Mouse (Mus musculus) frontal cortex, postnatal 14 days (tissue): ENCODE results near the gene Gpr157.

Experiments
- DNase-seq, 2 experiments: peaks; one replicate each; pipeline ENCODE4 v3.0.0; 2022; ENCODE audit warnings: low spot score in 2 of 2

Gpr157 gene

GRCm38 (mm10) chr4:150109636-150110035 lies 22.5 kb downstream of the Gpr157 start:
- DNase-seq = no peak

- DNase-seq = no peak
These were observed 23.2 kb downstream of the Gpr157 start for GRCm38 (mm10) chr4:150110373-150110772.

- DNase-seq = peak; percentile 62 to 63
These were observed 25.7 kb downstream of the Gpr157 start for GRCm38 (mm10) chr4:150112867-150113266.

DNA sequence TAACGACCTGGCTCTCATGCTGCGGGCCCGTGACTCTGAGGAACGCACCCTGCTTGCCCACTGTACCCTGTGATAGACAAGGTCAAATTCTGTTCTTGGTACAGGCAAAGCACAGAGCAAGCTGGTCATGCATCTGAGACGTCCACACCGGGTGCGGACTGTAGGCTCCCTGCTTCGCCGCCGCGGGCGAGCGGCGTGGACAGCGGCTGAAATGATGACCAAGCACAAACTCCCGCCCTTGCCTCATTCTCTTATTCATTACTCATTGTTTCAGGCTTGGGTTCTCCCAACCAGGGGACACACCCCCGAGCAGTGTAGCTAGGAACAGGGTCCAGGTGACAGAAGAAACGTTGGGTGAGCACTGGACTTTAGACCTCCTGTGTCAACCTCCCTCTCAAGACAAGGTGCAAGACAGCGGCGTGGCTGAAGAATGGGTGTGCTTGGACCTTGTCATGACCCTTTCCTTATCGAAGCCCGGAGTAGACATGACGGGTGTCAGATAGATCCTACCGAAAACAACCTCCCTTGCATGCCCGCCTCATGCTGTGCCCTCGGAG lies 27.4 kb downstream of the Gpr157 start:
- no peak for DNase-seq

DNA sequence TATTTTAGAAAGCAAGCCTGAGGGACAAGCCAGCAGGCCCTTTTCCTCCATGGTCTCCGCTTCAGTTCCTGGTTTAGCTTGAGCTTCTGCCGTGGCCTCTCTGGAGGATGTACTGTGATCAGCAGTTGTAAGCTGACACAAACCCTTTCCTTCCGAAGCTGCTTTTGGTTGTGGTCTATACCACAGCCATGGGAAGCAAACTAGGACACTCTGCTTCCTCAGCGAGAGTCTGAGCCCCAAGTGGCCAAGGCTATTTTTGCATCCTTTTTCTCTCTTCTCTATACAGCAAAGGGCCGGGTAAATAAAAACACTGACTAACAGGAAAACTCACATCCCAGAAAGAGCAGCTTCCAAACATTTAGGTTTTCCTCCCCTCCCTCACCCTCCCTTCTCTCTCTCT lies 30.1 kb downstream of the Gpr157 start:
- DNase-seq = no peak

GRCm38 (mm10) chr4:150118163-150118562 lies 31.0 kb downstream of the Gpr157 start:
- no peak for DNase-seq

- no peak for DNase-seq
These were observed 31.9 kb downstream of the Gpr157 start, which contains the start of gene Slc2a5 for GRCm38 (mm10) chr4:150119055-150119454. Gene Slc2a5 (plus strand): TSS chr4:150119283.

DNA sequence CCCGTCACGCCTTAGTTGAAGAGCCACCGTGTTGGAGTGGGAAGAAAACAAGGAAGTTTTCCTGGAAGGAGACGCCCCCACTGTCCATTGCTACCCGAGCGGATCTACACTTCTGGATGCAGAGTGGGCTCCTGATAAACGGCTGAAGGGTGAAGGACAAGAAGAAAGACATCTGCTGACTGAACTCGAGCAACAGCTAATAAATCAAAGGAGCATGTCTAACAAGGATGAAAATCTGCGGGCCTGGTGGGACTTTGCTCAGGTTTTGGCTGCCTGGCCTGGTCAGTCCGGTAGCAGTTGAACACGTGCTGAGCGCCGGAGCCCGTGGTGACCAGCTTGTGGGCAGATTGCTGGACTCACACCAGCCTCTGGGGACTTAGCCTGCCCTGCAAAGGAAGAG lies 32.5 kb downstream of the Gpr157 start:
- DNase-seq = no peak

DNA sequence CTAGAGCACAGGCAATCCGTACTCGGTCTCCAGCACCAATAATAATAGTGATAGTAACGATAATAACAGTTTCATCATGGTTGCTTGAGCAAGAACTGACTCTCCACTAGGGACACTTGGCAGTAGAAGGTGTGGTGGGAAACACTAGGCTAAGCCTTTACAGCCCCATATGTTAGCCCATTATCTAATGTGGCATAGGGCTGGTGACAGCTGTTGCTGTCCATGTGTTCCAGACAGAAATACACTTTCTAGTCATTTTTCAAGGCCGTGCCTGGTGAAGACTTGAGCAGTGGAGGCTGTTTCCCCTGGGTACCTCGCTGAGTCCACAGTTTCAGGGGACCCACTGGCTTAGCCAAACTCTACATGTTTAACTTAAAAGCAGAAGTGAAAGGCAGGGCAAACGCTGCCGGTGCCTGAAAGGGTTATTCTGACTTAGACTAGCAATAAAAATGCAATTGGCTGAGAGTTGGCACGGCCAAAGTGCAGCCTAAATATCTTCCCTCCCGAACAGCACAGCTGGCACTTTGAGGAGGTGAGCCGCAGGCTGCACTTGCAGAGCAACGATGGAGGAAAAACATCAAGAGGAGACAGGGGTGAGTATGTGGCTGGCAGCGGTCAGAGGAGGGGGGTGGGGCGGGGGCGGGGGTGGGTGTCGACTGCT lies 33.1 kb downstream of the Gpr157 start:
- DNase-seq = no peak

GRCm38 (mm10) chr4:150121430-150121829 lies 34.3 kb downstream of the Gpr157 start:
- DNase-seq = no peak

GRCm38 (mm10) chr4:150122476-150122875 lies 35.3 kb downstream of the Gpr157 start:
- DNase-seq = no peak

- no peak for DNase-seq
These were observed 39.2 kb downstream of the Gpr157 start for GRCm38 (mm10) chr4:150126373-150126772.

GRCm38 (mm10) chr4:150127894-150128293 lies 40.7 kb downstream of the Gpr157 start:
- no peak for DNase-seq

DNA sequence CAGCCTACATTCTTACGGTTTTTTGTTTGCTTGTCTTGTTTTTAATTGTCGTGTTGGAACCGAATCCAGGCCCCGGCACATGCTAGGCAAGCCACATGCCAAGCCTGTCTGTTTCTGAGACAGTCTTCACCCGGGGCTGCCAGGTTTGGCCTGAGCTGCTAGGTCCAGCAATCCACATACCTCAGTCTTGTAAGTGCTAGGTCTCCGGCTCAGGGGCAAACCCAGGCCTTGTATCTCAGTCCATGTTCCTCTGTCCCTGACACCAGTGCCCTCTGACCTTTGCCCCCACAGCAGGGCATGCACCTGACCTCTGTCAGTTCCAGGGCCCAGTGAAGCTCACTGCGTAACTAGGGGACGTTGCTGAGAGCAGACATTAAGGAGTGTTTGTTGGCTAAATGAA lies 41.4 kb downstream of the Gpr157 start:
- no peak for DNase-seq

DNA sequence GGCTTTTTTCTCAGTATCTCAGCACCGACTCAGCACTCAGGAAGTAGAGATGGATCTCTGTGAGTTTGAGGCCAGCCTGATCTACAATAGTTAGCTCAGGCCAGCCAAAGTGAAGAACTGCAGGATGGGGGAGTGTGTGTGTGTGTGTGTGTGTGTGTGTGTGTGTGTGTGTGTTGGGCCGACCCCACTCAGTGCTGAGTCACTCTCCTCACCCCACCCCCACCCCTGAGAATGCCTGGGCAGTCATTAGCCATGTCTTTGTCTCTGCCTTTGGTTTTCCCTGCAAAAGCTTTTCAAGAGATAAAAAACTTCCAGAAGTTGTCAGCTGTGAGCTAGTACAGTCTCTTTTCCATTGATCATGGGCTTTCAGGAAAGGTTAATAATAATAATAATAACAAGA lies 43.5 kb downstream of the Gpr157 start:
- DNase-seq = no peak

GRCm38 (mm10) chr4:150132692-150133271 lies 45.6 kb downstream of the Gpr157 start:
- no peak for DNase-seq

- DNase-seq = no peak
These were observed 48.1 kb downstream of the Gpr157 start for GRCm38 (mm10) chr4:150135254-150135653.

- peak; percentile 29 to 59 for DNase-seq
These were observed 49.5 kb downstream of the Gpr157 start for GRCm38 (mm10) chr4:150136693-150137092.

DNA sequence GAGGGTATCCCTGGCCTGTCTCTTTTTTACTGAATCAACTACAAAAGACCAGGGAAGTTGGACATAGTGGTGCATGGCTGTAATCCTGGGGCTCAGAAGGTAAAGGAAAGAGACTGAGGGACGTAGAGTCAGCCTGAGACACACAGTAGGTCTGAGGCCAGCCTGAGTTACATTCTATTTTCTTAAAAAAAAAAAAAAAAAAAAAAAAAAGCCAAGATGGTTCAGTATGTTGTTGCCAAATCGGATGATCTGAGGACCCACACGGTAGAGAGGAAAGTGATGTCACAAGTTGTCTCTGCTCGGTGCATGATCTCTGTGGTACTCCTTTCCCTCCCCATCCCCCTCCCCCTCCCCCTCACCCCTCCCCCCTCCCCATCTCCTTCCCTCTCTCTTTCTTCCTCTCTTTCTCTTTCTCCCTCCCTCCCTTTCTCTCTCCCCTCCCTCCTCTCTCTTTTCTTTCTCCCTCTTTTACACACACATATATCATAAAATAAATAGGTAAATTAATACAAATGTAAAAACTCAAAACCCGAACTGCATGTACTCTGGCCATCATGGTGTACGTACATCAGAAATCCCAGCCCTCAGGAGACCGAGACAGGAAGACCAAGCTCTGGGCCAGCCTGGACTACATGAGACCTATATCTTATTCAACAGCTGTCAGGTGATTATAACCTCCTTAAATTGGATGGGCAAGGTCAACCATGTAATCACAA lies 50.4 kb downstream of the Gpr157 start:
- no peak for DNase-seq

- DNase-seq = peak; percentile 38 to 58
These were observed 50.9 kb downstream of the Gpr157 start for GRCm38 (mm10) chr4:150138084-150138543.

- no peak for DNase-seq
These were observed 51.9 kb downstream of the Gpr157 start for GRCm38 (mm10) chr4:150139090-150139489.

GRCm38 (mm10) chr4:150140346-150140745 lies 53.2 kb downstream of the Gpr157 start:
- DNase-seq = no peak

DNA sequence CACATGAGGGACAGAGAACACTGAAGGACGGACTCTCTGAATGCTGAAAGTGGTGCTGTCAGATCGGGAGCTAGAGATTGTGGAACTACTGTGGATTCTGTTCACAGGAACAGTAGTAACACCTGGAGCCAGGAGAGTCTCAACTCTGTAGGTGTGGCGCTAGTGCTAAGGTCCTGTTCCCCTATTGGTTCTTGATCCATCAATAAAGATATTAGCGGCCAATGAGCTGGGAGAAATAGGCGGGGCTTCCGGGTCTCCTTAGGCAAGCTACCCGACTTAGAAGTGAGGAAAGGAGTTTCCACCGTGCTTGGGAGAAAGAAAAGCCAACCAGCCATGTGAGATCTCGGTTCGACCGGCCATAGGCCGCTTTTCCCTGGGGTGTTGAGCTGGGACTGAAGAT lies 57.1 kb downstream of the Gpr157 start:
- DNase-seq = no peak
